Mouse (Mus musculus) thymus, adult 2 months (tissue): ENCODE measurements around the gene Sipa1l1.

Source experiments
- CTCF ChIP-seq: fragments of 200-500 bp; IDR thresholded peaks from 2 replicates; pipeline ENCODE4 v1.5.1; 2012; ENCODE audit warnings: mild to moderate bottlenecking, control low read depth, low read length, moderate library complexity, borderline replicate concordance; ENCODE audit not compliant: control insufficient read depth, poor library complexity, insufficient read depth; ENCODE audit errors: extremely low read depth
- POLR2A ChIP-seq: fragments of 200-500 bp; IDR thresholded peaks from 2 replicates; pipeline ENCODE4 v1.6.1; 2012; ENCODE audit warnings: mild to moderate bottlenecking, low read length, control low read depth, moderate library complexity; ENCODE audit not compliant: control insufficient read depth, poor library complexity, insufficient read depth; ENCODE audit errors: extremely low read depth

GRCm38 (mm10) chr12:82275767-82276166 lies 106.6 kb downstream of the Sipa1l1 start:
- TF ChIP-seq CTCF = no peak
- no peak for TF ChIP-seq POLR2A
